Mouse (Mus musculus) gastrocnemius, adult 2 months (tissue): Measurements from ENCODE around the gene S1pr1. TPM values are rescaled to one million over a fixed set of nuclear protein-coding genes. Genes with fewer than 3 reads are reported as not detected.

Experiments
- DNase-seq: peaks from one replicate; pipeline ENCODE4 v3.0.0; 2022
- H3K27ac ChIP-seq: fragments of 200-600 bp; 2 replicates; pipeline ENCODE4 v1.8.1; 2022; ENCODE audit warnings: mild to moderate bottlenecking
- H3K4me3 ChIP-seq: fragments of 200-600 bp; 2 replicates; pipeline ENCODE4 v1.8.1; 2022; ENCODE audit warnings: mild to moderate bottlenecking, moderate library complexity
- CTCF ChIP-seq: fragments of 200-600 bp; IDR thresholded peaks from 2 replicates; pipeline ENCODE4 v1.8.1; 2022; ENCODE audit warnings: antibody characterized with exemption, mild to moderate bottlenecking, moderate library complexity
- intact Hi-C: fragments of 180-260 bp; cut with DNase I; formaldehyde crosslinking; loops from one replicate; pipeline ENCODE4 v1.15.1; 2025
- long read RNA-seq, 2 experiments: library from polyadenylated mRNA; stranded (forward); transcript quantifications; one replicate each; pipeline ENCODE4 v2.0.0; 2021
- total RNA-seq, 2 experiments: library from RNA; stranded (reverse); gene quantifications; 2 replicates each; pipeline ENCODE4 v1.2.3; 2021

S1pr1 gene
- total RNA-seq = 10 to 100 TPM; 16.9 to 34.1 TPM
- long read RNA-seq, experiment 1, transcript S1pr1-201 (2 exons, 3,046 nt) = major isoform, 19 of 26 reads
- long read RNA-seq, experiment 1, partial matches to known transcripts = 7 of 26 reads
- long read RNA-seq, experiment 1, other reads (novel, unspliced or antisense) = 0 of 26 reads
- long read RNA-seq, experiment 2, transcript S1pr1-201 (2 exons, 3,046 nt) = major isoform, 13 of 16 reads
- long read RNA-seq, experiment 2, partial matches to known transcripts = 0 of 16 reads
- long read RNA-seq, experiment 2, other reads (novel, unspliced or antisense) = 3 of 16 reads

DNA sequence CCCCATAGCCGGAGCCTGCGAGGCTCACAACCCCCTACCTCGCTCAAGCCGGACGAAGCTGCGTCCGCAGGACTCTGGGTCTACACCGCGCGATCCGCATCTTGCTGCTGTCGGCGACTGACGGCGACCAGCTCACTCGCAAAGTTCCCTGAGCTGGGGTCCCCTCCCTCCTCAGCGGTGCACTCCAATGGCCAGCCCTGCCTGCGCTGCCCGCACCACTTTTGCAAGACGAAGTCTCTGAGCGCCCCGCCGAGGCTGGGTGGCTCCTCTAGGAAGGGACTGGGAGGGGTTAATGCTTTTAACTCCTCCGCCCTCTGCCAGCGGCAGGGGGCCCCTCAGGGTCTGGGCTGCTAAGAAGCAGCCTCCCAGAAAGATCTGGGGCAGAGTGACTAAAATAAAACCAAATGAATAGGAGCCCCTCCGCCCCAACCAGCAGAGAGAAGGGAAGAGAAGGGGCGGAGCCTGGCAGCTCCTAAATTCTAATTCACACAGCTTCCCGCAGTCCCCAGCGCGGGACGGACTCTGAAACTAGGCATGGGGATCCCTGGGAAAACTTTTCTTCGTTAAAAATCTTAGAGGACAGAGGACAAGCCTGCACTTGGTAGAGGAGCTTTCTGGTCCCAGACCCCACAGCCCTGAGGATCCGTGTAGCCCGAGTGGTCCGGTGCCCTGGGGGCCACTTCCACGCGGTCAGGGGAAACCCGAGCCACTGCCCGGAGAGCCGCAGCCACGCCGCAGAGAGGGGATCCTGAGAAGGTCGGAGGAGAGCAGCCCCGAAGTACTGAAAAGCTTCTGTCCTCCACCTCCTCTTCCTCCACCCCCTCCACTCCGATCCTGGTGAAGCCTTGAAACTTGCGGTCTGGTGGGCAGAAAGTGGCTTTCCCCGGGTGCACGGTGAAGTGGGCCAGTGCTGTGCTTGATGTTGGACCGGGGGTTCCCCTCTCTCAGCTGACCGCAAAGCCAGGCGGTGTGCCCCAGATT is at the start of gene S1pr1:
TSS of gene S1pr1 (minus strand) at position 402 of the 981 bp plus-strand sequence.
- TF ChIP-seq CTCF = peak; percentile 20; the same call in 1 of the 2 replicates
- Histone ChIP-seq H3K27ac (peak within 1 kb of the TSS; percentile 94), H3K4me3 (peak within 1 kb of the TSS; percentile 81)
- DNase-seq = peak; percentile 79
- intact Hi-C loops = loop anchor here (2.0 to 5.0 kb wide), 3 partner anchors 44 to 172 kb away; partner anchors contain the start of gene Dph5

DNA sequence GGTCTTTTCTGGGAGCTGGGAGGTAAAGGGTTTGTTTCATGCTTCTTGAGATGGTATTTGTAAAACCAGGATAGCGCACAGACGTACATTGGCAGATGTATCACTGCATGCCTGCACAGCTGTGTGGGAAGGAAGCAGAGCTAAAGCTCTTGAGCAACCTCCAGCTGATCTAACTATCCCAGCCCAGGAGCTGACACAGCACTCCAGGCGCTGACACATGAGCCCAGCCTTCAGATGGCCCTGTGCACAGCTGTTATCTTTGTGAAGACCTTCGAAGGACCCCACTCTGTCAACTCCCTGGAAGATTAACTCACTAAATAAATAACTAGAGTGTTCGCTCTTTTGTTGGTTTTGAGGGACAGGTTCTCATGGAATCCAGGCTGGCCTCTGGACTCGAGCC is 48.4 kb upstream of the S1pr1 start:
- peak; percentile 39 for DNase-seq
- TF ChIP-seq CTCF = no peak
- H3K27ac ChIP-seq = peak overlapping the region; percentile 79
- H3K4me3 ChIP-seq = peak overlapping the region; percentile 11; the same call in 1 of the 2 replicates
- intact Hi-C loops = no loop called here

DNA sequence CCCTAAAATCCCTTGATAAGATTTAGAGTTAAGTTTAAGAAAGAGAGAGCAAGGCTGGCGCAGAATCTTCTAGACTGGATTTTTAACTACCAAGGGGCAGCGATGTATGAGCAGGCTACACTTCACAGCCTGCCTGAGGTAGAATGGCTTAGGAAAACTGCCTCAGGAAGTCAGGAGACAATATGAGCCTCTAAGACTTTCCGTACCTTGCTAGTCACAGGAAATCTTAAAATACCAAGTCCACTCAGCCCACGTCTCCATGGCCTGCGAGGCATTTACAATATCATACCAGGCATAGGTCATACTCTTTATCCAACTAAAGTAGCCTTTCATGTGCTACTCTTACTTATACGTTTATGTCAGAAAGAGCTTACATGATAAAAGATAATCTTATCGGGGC is 48.0 kb upstream of the S1pr1 start:
- H3K27ac ChIP-seq = peak overlapping the region; percentile 79
- H3K4me3 ChIP-seq = peak overlapping the region; percentile 11; the same call in 1 of the 2 replicates
- DNase-seq = no peak
- intact Hi-C loops = no loop called here
- no peak for TF ChIP-seq CTCF

DNA sequence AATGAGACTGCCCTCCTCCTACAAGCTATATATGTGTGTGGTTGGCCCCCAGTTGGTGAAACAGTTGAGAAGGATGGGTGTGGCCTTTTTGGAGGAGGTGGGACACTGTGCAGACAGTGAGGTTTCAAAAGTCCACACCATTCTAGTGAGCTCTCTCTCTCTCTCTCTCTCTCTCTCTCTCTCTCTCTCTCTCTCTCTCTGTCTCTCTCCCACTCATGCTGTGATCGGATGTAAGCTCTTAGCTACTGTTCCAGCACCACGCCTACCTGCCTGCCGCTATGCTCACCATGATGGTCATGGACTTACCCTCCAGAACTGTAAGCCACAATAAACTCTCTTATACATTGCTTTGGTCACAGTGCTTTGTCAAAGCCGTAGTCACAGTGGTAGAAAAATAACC is 44.8 kb upstream of the S1pr1 start:
- no peak for DNase-seq
- Histone ChIP-seq H3K4me3 (no peak overlapping the region), H3K27ac (peak overlapping the region; percentile 74)
- intact Hi-C loops = loop anchor here (2.0 kb wide), 1 partner anchor 45 kb away; the partner anchor contains the start of gene S1pr1
- TF ChIP-seq CTCF = no peak

DNA sequence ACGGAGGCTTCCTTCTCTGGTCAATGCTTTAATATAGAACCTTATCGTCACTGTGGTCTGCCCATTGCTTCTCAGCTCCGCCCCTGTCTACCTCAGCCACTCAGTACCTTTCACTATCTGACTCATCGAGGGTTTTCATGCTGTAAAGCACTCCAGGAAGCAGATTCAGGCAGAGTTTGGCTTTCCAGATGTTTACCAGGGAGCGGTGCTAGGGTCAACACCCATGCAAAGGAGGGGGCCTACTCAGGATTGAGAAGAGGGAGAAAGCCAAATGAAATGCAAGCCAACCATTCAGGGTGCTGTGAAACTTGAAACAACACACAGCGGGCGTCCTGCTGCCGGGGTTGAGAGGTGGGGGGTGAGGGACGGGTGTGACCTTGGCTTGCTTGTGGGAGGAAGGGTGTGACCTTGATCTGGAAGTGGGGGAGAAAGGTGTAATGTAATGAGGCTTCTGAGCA is 43.6 kb upstream of the S1pr1 start:
- TF ChIP-seq CTCF = no peak
- peak overlapping the region; percentile 5 for H3K4me3 ChIP-seq
- DNase-seq = peak; percentile 46
- intact Hi-C loops = loop anchor here (2.0 kb wide), 1 partner anchor 44 kb away; the partner anchor contains the start of gene S1pr1
- H3K27ac ChIP-seq = peak overlapping the region; percentile 74

DNA sequence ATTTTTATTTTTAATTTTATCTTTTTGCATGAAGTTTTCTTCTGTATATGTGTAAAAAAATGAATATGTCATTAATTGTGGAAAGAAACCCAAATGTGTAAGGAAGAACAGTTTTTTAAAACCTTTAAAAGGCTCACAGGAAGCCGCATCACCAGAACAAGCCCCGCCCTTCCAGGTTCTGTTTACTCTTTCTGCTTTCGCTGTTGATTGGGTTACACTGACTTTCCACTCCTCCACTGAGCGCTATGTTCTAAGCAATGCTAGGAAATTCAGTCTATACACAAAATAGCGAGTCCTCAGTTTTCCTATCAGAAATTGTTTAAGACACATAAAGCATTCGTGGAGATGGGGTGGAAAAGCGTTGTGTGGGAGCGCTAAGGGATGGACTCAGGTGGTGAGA is 39.6 kb upstream of the S1pr1 start:
- Histone ChIP-seq H3K4me3 (no peak overlapping the region), H3K27ac (no peak overlapping the region)
- no peak for DNase-seq
- TF ChIP-seq CTCF = no peak
- intact Hi-C loops = no loop called here

DNA sequence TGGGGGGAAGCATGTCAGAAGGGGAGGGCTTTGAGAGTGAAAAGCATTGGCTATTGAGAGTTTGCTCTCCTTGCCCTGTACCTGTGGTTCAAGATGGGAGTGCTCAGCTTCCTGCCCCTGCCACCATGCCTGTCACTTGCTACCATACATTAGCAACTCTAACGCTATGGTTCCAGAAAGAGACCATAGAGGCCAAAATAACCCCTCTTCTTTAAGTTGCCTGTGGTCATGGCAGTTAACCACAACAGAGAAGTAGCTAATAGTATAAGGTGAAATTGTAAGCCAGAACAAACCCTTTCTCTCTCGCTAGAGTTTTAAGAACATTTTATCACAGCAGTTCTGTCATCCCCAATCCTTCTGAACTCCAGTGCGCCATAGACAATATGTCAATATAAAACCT is 35.5 kb upstream of the S1pr1 start:
- H3K27ac ChIP-seq = no peak overlapping the region
- no peak overlapping the region for H3K4me3 ChIP-seq
- intact Hi-C loops = no loop called here
- DNase-seq = no peak
- no peak for TF ChIP-seq CTCF

DNA sequence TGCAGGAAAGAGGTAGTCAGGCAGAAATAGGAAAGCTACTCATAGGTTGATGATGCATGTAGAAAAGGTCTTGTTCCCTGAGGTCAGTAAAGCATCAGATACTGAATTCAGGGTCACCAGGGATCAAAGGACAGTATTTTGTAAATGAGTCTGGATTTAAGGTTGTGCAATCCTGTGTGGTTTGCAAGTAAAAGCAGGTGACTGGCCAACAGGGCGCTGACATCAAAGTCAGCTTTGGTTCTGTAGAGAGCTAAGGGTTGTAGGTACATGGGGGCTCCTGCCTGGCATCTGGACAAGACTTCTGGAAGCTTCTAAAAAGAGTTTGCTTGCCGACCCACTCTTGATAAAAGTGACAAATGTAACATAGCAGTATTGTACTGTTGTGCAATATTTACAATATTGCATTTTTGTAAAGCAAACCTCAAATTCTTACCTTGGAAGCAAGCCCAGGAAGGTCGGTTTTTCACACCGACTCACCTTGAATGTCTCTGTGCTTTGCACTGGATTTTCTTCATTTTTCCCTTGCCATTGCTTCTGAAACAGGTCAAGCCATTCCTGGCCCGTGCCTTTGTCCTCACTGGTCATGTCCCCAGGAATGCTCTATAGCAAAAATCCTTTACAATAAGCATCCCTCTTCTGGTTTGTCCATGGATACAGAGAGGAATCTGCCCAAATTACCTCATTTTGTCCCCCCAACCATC is 33.6 kb upstream of the S1pr1 start:
- intact Hi-C loops = no loop called here
- Histone ChIP-seq H3K4me3 (no peak overlapping the region), H3K27ac (no peak overlapping the region)
- DNase-seq = no peak
- no peak for TF ChIP-seq CTCF

DNA sequence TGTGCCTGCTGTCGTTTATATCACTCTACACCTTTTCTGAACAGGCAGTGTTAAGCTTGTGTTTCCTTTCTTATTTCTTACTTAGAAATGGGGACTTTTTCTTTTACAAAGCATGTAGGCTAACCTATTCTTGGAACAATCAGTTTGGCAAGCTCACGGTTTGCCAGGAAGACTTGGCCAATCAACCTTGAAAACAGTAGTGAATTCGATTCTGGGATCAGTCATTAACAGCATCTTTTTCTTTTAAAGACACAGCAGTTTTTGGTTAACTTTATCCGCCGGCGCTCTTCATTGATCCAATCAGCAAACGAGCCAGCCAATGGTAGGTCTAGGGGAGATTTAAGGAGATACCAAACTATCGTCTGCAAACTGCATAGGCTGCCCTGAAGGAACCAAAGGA is 31.6 kb upstream of the S1pr1 start:
- H3K27ac ChIP-seq = no peak overlapping the region
- DNase-seq = no peak
- H3K4me3 ChIP-seq = no peak overlapping the region
- no peak for TF ChIP-seq CTCF
- intact Hi-C loops = no loop called here

DNA sequence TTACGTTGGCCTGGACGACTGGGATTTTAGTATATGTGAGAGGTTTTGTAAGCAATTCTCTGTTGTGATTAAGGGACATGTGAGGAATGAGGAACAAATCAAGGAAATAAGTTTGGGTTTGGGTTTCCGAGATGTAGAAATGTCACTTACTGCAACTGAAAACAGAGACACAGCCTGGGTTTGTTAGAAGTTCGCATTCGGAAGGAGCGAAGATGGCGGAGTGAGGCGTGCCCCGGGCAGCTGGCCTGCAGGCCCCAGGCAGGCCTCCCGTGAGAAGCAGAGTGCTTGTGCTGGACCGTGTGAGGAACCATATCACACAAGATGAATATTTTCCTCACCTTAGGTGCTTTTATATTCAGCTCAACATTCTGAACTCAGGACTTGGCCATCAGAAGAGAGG is 30.2 kb upstream of the S1pr1 start:
- no peak for TF ChIP-seq CTCF
- no peak for DNase-seq
- peak overlapping the region; percentile 24; the same call in 1 of the 2 replicates for H3K27ac ChIP-seq
- no peak overlapping the region for H3K4me3 ChIP-seq
- intact Hi-C loops = no loop called here

DNA sequence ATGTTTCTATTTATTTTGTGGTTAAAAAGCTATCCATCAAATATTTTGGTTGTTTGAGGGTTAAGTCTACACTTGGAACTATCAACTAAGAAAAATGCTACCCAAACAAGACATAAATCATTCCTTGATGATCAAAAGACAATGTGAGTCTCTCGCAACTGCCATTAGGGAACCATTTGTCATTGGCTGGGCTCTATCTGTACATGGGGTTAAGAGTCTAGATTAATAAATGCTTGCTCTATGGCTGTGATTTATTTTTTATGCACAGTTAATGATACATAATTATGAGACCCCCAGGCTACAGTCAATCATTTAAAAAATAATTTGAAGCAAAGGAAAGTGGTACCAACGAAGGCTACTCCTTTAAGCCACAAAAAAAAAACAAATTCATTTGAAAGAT is 23.7 kb upstream of the S1pr1 start:
- Histone ChIP-seq H3K27ac (no peak overlapping the region), H3K4me3 (no peak overlapping the region)
- no peak for TF ChIP-seq CTCF
- no peak for DNase-seq
- intact Hi-C loops = no loop called here

DNA sequence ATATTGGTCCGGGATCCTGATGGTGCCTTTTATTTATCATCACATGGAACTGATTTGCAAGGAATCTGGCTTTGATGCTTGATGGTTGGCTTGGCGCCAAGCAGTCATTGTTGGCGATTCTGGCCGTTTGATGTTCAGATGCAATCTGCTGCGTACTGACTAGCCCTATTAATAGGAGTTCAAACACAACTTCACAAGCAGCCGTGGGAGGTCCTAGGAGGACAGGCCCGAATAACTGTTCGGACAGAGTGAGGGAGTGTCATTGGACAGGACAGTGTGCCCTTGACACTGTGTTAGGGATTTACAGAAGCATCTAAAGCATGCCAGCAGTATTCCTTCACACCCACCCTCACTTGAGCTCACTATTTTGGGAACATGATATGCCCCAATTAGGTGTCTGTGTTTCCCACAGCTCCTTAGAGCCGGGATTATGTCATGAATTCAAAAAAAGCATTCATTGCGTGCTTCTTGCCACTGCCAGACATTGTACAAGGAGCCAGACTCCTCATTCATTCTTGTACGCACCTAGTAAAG is 23.0 kb upstream of the S1pr1 start:
- TF ChIP-seq CTCF = no peak
- H3K4me3 ChIP-seq = no peak overlapping the region
- intact Hi-C loops = no loop called here
- DNase-seq = no peak
- H3K27ac ChIP-seq = no peak overlapping the region
